Mouse (Mus musculus): ENCODE results near the gene Hspg2.

Gene Hspg2

DNA sequence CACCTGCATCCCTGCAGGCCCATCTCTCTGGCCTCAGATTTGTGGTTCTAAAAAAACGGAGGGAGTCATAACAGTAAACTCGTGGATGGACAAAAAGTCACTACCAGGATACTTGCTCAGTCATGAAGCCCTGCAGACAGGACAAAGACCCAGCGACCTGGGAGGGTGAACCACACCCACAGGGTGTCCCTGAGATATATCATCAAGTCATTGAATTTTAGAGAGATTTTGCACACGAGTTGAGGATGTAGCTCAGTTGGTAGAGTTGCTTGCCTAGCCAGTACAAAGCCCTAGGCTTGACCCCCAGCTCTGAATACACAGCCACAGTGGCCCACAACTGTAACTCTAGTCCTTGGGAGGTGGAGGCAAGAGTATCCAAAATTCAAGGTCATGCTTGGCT lies 7.4 kb upstream of the Hspg2 start:
- no peak for DNase-seq (ENCODE audit: low spot score in 2 of 2)

DNA sequence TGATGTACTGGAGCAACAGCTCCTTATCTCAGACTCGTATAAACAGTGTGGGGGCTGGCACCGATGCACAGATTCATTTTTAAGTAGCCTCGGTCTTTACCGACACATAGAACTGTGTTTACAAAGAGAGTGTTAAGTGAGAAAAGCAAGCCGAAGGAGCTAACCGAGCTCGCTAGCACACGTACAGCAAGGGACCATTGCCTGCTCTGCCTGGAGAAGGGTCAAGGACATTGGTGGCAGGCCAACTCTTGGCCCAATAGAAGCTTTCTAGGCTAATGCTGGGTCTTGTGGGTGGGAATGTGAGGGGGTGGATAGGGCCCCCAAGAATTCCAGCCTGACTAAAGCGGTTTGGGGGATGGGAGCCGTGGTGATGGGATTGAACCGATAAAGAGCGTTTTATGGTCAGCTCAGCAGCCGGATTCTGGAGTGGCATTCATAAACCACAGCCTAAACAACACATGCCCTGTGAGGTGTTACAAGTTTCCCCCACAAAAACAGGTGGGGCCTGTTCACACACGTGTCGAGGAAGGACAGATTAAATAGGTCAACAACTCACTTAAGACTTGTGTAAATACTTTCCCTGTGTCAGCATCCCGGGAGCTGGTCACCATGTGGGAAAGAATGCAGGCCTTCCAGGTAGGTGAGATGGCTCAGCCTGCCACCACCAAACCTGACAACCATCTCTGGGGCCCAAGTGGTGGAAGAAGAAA lies 6.4 kb upstream of the Hspg2 start:
- no peak for DNase-seq (ENCODE audit: low spot score in 2 of 2)

DNA sequence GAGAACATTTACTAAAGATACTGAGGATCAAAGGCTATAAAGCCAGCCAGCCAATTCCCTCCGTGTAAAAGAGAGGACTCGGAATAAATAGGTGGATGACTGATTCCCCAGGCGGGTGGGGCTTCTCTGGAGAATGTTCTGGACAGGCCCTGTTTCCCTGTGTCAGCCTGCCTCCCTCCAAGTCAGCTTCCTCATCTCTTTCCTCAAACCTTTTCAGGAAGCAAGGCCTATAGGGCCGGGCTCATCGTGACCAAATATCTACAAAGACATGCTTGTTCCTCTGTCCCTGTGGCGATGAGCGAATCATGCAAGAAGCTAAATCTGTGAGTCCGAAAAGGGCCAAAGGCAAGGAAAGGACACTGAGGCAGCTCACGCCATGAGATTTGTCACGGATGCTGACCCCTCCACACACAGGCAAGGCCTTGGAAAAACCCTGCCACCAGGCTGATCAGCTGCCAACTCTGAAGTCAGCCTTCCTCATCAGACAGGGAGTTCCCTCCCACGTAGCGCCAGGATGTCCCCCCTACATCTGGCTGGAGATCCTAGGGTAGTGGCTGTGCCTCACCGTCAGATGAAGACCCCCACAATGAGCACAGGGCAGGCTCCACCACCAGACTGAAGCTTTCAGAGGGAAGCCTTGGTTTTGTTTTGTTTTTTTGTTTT lies 3.3 kb upstream of the Hspg2 start:
- no peak for DNase-seq (ENCODE audit: low spot score in 2 of 2)

DNA sequence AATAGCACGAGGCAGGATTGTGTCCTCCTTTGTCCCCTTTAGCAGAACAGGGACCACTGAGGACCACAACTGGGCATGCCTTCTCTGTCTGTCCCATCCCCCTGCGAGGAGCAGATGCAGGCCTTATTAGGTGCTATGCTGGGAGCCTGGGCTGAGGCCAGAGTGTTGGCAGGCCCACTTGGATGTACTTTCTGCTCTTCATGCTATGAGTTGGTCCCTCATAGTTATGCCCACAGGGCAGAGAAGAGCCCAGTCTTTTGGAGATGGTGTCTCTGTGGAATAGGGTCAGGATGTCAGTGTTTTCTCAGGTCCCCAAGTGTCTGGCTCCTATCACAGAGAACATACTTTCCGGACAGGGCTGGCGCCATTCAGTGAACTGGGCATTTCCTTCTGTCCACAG lies 1.6 kb upstream of the Hspg2 start:
- no peak for DNase-seq (ENCODE audit: low spot score in 2 of 2)

DNA sequence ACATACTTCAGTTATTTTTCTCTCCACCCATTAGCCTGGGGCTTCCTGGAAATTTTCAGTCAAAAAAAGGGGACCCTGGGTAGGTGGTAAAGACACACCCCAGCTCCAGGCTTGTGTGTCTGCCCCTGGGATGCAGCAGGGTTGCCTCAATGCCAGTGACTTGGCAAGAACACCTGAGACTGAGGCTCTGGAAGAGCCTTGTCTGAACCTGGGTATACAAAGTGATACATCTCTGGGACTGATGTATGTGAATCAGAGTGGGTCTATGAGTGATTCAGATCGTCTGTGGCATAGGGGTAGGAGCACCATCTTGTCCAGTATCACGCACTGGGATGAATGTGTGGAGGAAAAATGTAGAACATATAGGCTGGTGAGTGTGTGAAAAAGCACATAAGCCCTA lies 1.0 kb upstream of the Hspg2 start:
- no peak for DNase-seq (ENCODE audit: low spot score in 2 of 2)

DNA sequence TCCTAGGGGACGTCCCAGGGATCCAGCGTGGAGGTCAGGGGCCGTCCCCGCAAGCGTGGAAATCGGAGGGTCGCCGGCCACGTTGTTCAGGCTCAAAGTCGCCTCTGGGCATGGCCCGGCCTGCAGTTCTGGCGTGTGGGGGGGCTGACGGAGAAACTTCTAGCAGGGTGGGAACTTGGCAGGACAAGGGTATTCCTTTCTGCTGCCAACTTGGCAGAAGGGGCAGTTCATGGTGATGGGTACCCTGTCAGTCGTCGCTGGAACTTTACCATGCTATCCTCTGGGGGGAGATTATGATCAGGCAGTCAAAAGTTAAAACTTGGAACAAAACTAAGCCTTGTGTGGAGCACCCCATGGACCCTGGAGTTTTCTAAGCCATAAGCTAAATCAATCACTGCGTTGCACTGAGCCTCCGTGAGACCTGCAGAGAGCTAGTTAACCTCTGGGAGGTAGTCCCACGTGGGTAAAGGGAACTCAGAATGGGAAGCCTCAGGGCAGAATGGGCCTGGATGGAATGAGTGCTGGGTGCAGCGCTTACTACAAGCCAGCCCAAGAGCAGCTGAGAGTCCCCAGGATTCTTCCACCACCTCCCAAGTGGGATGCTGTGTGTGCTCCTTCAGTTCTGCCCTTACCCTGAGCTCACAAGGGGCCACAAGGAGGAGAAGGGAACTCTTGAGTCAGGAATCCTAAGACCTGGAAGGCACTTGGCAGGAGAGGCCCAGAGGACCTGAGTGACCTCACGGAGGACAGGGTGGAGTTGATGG lies 694 bp downstream of the Hspg2 start:
- no peak for DNase-seq (ENCODE audit: low spot score in 2 of 2)

DNA sequence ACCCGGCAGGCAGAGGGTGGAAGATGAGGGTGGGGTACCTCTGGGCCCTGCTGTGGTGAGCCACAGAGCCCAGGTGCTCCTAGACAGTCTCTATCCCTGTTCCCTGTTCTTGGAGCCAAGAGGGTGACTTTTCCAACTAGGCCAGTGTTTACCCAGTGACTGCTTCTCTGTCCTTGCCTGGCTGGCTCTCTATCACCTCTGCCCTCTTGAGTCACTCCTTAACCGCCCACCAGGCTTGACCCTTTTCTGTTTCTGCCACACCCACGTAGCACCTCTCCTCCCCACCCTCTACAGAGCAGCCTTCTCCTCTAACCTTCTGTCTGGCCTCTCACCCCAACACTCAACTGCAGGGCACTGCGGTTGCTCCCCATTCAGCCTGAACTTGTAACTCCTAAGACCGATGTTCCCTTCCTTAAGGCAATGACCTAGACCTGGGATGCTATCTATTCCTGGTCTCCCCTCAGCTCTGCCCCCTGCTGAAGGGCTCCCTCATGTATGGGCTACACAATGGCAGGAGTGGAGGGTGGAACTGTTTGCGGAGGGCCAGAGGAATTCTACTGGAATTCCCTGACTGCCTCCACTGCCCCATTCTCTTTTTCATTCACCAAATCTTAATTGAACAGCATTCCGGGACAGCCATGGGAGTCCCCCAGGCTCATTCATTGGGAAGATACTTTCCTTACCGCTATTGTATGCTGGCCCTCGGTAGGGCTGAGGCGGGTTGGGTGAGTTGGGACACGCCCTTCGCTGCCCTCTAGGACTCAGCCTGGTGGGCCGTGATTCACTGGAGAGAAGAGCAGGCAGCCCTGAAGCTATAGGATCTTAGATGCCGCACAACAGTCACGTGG lies 1.5 kb downstream of the Hspg2 start:
- DNase-seq (ENCODE audit: low spot score in 2 of 2), result no peak

DNA sequence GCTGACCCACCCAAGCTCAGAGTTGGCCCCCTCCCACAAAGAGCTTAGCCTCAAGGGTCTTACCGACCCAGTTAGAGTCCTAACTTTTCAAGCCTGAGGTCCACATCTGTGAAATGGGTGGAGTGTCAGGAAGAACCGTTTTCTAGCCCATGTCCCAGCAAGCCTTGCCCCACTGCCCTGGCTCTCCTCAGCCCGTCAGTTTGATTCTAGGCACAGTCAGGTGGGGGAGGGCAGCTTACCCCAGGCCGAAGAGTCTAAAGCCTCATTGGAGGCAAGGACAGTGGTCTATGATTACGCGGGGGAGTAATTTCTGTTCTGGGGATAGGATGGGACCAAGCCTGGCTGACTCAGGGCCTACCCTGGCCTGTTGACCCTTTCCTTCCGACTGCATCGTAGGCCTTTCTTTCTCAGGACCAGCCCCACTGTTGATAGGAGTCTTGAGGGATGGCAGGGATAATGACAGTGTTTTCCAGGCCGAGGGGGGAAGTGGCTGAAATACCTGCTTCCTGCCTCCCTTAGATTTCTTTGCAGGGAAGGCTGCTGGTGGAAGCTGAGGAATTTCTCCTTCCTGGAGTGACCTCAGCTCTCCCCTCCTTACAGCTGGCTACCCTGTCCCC lies 2.2 kb downstream of the Hspg2 start:
- no peak for DNase-seq (ENCODE audit: low spot score in 2 of 2)

DNA sequence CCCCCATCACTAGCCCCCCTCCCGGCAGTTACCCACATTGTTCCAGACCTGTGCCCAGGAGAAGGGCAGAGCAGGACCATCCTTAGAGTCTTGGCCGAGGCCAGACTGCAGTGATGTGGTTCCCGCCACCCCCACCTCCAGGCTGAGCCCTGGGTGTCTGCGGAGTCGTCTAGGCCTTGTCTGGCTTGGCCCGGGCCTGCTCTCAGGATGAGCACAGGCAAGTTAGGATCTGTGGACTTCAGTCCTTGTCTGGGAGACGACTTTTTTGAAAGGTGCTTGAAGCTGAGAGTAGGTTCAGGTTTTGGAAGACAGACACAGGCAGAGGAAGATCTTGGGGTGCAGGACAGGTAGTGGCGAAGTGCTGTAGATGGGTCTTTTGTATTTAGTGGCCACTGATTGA lies 2.8 kb downstream of the Hspg2 start:
- DNase-seq (ENCODE audit: low spot score in 2 of 2), result no peak

DNA sequence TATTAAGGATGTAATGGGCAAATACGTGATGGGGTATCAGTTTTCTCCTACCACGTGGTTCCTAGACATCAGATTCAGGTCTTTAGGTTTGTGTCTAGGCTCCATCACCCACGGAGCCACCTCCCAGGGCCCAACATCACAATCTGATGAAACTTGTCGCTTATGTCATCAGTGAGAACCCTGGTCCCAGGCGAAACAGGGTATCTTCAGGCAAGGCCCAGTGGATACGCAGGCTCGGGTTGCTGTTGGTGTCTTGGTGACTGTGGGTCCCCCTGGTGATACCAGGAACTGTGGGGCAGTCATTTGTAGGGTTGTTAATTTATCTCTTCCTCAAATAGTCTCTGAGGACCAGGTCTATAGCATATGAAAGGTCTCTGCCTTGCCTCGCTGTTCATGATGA lies 4.7 kb downstream of the Hspg2 start:
- DNase-seq (ENCODE audit: low spot score in 2 of 2), result no peak

DNA sequence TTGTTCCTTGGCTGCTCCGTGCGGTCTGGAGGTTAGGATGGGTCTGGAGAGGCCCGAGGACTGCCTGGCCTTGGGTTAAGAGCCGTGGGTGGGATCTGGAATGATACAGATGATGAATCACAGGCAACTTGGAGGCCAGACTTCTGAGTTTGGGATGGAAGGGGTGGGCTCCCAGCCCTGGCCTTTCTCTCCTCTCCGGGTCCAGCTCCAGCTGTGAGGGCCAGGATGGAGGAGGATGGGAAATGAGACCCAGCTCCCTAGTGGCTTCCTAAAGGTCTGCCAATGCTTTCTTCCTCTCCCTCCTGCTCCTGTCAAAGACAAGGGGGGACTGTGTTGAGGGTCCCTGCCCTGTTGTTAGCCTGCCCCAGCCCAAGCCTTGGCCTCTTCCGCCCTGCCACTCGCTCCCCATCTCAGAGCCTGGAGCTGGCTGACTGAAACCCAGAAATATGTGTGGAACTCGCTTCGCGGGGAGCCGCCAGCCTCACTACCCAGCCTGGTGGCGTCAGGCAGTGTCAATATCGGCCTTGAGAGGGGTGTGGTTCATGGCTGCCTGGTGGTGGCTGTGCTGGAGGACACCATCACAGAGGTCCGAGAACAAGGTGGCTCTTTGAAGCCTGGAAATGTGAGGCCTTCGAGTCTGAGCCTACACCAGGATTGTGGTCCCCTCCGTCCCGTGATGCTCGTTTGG lies 5.3 kb downstream of the Hspg2 start:
- no peak for DNase-seq (ENCODE audit: low spot score in 2 of 2)

DNA sequence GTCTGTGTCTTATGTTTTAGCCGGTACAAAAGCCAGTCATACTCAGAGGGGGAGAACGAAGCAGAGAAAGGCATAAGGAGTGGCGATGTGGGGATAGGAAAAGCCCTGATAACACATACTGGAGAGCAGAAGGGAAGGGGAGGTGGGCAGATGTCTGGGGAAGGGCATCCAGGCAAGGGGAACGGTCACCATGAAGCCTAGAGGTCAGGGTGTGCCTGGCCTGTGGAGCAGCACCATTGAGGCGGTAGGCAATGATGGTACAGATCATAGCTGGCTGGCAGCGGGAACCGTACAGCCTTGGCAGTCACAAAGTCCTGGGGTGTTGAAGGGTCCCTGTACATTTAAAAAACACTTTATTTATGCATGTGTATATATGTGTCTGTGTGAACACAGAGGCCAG lies 6.1 kb downstream of the Hspg2 start:
- DNase-seq (ENCODE audit: low spot score in 2 of 2), result no peak

DNA sequence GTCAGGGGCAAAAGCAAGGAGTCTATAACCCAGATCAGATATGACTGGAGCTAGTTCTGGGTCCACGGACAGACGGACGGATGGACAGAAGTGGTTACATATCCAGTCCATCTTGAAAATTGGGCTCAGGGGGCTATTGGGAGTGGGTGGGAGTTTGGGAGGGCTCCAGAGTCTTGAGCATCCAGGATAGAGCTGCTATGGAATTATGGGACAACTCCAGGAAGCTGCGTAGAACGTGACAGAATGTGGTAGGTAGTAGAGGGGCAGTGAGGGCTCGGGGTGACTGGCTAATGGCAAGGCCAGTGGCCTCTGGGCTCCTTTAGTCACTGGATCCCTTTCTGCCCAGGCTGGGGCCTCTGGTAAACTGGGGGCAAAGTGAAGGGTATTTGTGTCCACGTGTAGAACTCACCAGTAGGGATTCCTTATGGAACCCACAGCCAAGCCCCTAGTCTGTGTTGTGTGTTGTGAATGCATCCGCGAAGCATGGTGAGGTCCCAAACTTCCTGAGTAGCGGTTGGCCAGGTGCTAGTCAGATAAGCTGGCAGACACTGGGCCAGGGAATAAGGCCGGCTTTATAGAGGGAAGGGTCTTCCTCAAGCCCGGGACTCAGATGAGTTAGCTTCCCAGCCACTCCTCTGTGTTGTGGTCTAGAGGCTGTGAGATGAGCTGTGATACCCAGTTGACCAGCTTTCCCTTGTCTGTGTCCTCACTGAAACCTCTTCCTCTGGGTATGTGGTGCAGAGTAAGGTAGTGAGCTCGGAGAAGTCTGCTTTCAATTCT lies 6.9 kb downstream of the Hspg2 start:
- DNase-seq (ENCODE audit: low spot score in 2 of 2), result no peak

DNA sequence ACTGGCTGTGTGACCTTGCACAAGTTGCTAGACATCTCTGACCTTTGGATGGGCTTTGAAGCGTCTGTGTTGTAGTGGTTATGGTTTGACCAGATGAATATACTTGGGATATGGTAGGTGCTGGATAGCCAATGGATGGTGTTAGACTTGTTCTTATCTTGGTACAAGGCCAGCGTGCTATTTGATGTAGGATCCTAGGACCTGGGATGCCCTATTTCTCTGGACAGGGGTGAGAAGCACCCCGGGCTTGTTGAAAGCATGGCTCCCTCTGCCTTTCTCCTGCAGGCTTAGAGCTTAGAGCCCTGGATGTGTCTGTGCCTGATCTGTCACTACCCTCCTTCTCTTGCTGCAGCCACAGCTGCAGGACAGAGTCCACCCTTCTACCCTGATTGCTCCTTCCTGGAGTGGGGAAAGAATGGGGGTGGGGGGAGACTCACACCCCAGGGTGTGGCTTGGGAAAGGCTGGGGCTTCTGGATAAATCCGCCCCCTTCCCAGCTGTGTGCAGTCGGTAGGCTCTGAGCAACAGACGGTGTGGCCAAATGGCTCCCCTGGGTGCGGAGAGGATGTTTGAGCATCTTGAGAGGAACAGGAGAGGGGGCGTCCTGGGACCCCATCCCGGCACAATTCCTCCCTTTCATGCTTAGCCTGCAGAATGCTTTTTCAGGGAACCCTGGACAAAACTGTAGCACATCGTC lies 7.6 kb downstream of the Hspg2 start:
- DNase-seq (ENCODE audit: low spot score in 2 of 2), result peak; percentile 13 to 44

DNA sequence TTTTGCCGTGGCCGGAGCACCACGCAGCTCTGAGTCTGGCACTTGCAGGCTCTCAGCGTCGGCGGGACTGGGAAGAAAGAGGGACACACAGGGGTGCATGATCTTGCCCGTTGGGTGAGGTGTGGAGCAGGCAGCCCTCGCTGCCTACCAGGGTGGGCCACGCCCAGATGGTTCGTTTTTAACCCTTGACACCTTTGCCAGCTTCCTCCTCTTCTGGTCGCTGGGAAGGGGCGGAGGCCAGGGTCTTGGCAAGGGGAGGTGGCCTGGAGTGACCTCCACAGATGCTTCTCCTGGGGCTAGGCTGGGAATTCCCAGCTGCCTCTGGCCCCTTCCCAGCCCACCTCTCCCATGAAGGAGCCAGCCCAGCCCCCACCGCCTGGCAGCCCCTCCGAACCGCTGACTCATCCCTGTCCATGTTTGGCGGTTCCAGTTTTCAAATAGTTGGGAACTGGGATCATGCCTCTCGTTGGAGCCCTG lies 8.2 kb downstream of the Hspg2 start:
- no peak for DNase-seq (ENCODE audit: low spot score in 2 of 2)

DNA sequence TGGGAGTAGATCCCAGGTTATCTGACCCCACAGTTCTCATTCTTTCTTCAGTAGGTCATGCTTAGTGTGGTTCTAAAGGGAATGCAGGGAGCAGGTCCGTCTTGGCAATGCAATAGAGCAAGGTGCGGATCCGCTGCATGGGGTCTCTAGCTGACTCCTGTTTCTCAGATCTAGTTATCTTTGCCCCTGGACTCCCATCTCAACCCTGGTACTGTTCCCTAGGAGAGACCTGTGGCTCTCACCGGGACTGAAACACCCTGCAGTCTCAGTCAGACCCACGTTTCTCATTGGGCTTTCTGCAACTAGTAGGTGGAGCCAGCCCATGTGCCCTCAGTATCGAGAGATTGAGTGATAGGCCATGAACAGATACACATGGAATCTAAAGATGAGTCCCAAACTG lies 9.0 kb downstream of the Hspg2 start:
- DNase-seq (ENCODE audit: low spot score in 2 of 2), result no peak

DNA sequence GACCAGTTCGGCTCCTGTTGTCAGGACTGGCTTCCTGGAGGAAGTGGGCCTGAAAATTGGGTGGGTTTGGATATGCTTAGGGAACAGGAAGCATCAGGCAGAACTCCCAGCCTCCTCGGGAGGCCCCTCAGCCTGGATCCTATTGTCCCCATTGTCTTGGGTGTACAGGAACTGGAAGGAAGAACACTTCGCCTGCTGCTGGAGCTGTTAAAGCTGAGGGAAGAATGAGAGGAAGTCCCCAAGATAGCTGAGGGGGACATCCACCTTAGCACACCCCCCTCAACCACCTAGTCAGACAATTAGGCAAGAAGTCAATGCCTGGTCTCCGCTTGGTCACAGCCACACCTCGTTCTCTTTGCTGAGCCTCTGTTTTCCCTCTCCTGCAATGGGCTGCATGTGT lies 9.7 kb downstream of the Hspg2 start:
- no peak for DNase-seq (ENCODE audit: low spot score in 2 of 2)

DNA sequence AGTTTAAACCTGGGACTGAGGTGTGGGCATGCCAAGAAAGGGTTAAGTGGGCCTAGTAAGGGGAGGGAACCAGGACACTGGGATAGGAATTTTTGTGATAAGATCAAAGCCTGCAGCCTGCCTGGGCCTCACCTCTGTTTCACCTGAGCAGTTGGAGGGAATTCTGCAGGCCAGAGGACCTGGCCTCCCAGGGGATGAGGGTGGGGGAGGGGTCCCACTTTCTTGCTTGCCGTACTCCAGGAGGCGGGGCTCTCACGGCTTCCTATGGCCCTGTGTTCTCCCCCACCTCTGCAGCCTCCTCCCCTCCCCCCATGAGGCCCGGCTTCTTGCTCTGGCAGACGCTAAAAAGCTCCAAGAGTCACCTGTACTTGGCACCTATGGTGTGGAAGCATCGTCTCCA lies 11.2 kb downstream of the Hspg2 start:
- no peak for DNase-seq (ENCODE audit: low spot score in 2 of 2)

DNA sequence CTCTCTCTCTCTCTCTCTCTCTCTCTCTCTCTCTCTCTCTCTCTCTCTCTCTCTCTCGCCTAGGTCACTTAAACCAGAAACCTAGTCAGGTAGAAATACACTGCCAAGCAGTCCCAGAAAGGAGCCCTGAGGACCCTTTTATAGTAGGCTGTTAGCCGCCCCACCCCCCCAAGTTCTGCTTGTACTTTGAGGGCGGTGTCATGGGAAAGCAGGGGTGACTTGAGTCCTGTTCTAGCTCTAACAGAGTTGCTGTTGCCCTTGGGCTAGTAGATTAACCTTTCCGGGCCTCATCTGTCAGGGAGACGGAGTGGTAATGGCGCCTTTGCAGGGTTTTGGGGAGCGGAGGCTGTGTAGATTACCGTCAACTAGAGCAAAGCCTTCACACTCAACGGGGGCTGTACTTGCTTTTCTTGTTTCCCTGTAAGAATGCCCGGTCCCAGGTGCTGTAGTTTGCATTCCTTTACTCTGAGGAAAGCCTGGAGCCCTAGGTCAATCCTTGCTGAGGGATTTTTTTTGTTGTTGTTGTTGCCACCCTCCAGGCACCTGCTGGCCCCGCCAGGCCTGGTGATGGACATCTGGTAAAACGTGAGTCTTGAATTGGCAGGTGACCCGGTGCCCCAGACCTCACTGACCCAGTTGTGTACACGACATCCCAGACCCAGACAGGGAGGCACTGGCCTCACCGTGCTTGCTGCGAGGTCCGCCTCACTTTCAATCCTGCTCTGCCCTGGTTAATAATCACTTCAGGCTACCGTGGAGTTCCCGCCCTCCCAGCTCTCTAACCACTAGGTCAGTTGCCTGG lies 11.8 kb downstream of the Hspg2 start:
- DNase-seq (ENCODE audit: low spot score in 2 of 2), result no peak

All from left cerebral cortex, adult 9 months (tissue).